Mouse (Mus musculus) lung, postnatal 0 days (tissue): ENCODE data around the gene Ubxn11.

ENCODE experiments used
- CTCF ChIP-seq: IDR thresholded peaks from 2 replicates; pipeline ENCODE4 v1.5.1; 2016; ENCODE audit warnings: antibody characterized with exemption, mild to moderate bottlenecking
- EP300 ChIP-seq: IDR thresholded peaks from 2 replicates; pipeline ENCODE4 v1.6.1; 2016; ENCODE audit warnings: antibody characterized with exemption, mild to moderate bottlenecking, control low read depth

DNA sequence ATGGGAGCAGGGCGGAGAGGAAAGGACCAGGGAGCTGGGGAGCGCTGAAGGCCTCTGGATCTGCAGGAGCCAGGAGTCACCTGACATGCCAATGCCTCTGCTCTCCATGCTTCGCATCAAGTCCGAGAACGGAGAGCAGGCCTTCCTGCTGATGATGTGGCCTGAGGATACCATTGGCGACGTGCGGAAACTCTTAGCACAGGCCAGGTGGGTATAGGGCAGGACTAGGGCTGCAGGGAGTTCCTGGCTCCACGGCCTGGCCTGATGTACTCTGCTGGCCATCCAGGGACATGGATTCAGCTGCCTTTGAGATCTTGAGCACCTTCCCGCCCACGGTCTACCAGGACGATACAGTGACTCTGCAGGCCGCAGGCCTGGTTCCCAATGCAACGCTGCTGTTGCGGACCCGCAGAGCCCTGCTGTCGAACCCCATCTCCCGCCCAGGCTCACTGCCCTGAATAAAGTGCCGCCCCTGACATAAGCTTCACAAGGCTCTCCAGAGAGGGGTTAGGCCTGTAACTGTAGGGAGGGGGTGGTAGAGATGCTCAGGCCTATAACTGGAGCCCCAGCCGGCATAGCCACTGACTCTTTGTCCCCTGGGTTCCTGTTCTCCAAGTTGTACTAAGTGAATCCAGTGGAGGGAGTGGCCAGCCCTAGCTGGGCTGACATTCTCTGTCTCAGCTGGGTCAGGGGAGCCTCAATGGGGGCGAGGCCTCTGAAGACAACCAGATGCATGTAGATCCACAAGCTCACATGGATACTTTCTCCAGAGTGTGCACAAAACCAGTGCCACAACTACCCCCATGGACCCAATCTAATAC is 24.1 kb downstream of the Ubxn11 start:
- no peak for TF ChIP-seq CTCF
- no peak for TF ChIP-seq EP300
